Mouse (Mus musculus) effector memory CD4-positive, alpha-beta T cell, adult 5 months (primary cell): ENCODE data around the gene Zfp944. TPM values are rescaled to one million over a fixed set of nuclear protein-coding genes. Genes with fewer than 3 reads are reported as not detected.

Experiments used
- polyA plus RNA-seq: library from polyadenylated mRNA; unstranded; fragments of 100-300 nt; shearing (Covaris generic); gene quantifications from one replicate; pipeline ENCODE4 v1.2.1, GENCODE M21; 2017

The Zfp944 gene
- polyA plus RNA-seq = 7.2 TPM

DNA sequence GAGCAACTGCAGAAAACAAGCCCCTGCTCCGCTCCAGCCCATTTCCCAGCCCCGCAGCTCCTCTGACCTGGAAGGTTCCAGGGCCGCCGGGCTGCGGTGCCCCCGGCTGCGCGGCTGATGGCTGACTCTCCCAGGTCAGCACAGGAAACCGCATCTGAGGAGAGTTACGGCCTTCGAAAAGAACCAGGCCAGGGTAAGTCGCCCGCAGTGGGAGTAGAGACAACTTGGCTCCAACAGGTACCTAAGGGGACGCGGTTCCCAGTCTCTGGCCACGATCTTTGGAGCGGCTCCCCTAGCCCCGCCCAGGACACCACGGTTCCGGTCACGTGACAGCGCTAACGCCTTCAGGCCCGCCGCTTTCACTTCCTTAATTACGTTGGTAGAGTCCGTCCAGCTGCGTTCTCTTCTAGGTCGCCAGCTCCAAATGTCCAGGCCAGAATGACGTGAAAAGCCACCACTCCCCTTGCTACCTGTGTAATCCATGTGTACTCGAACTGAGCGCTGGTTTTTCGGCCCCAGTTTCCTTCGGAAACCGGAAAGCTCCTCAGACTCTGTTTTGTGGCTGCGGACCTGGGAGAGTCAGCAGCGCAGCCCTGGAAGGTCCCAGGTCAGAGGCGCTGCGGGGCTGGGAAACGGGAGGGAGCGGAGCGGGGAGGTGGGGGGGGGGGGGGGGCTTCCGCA, at the start of gene Zfp944, which contains the start of gene Zfp758:
Zfp944 (minus strand) TSS at position 300 of the 681 bp plus-strand sequence.
Zfp758 (plus strand) TSS at position 353 of the 681 bp plus-strand sequence.

DNA sequence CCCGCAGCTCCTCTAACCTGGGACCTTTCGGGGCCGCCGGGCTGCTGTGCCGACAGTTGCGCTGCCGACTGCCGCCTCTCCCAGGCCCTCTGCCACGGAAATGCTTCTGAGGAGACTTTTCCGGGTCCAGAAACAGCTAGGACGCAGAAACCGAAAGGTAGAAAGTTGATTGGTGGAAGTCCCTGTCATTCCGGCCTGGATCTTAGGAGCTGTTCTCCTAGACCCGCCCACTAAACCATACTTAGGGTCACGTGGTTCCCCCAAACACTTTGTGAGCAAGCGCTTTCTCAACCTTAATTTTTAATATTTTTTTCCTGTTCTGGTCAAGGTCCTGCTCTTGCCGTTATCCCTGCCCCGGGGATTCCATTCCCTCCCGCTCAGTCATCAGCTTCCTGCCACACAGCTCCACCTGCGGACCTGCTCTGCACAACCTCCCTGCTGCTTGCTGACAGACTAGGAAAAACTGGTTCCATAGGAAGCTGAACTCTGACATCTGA, 46.4 kb downstream of the Zfp944 start, which contains the start of gene CT030661.1:
CT030661.1 (minus strand) TSS at position 108 of the 497 bp plus-strand sequence.

Other genes with a start within 250 kb of the Zfp944 start
- gene Zfp947, start 195.2 kb downstream of the Zfp944 start, polyA plus RNA-seq = 0.80 TPM
- gene Zfp994, start 135.8 kb downstream of the Zfp944 start, polyA plus RNA-seq = 2.9 TPM
- 12.6 TPM for gene CT030661.1, start 46.6 kb downstream of the Zfp944 start, polyA plus RNA-seq
- 15.4 TPM for gene Zfp758, start 53 bp upstream of the Zfp944 start, polyA plus RNA-seq
- gene Zfp946, start 62.8 kb upstream of the Zfp944 start, polyA plus RNA-seq = 4.2 TPM
- gene Vmn2r111, start 212.1 kb upstream of the Zfp944 start, polyA plus RNA-seq = not detected
- gene Vmn2r112, start 239.6 kb upstream of the Zfp944 start, polyA plus RNA-seq = 0.05 TPM